Mouse (Mus musculus): Measurements from ENCODE around the gene Pappa. TPM values are rescaled to one million over a fixed set of nuclear protein-coding genes. Genes with fewer than 3 reads are reported as not detected.

Pappa gene
- polyA plus RNA-seq, 1 experiment: 0.30 TPM

DNA sequence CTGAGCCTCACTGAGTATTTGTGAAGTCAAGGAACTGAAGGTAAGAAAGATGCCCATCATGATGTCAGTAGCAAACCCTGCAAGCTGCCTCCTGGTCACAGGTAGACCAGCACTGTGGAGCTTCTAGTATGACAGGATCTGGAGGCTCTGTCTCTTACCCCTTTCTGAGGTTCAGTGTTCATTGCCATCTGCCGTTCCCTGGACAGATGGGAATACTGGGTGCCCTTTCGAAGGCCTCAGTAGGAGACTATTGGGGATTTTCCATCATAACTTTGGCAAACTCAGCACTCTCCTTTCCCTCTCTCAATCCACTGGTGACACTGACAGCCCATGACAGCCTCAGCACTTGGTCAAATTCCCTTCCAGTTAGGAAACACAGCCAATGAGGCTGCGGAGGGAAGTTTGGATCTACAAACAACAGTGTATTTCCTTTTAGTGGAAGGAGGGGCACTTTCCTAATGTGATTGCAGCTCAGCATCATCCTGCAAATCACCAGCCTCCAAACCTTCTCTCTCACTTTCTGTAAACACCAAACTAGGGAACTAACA is 42.4 kb downstream of the Pappa start:
- DNase-seq (ENCODE audit: low read depth): no peak

DNA sequence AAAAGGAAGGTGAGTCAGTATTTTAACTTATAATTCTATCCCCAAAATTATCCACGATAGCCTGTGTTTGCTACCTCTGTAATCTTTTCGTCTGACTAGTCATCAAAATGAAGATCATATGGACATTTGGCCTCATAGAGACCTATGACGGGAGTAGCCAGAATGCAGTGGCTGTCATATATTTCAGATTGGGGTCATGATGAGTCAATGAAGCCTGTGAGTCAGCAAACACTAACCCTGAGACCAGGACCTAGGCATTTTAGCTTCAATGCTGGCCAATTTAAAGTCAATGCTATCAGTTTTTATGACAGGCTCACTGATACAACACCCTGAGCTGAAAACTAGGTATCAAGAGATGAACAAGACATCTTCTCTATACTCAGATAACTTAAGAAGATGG is 50.5 kb downstream of the Pappa start:
- no peak for DNase-seq (ENCODE audit: low read depth)

- DNase-seq (ENCODE audit: low read depth): no peak
These were observed 54.2 kb downstream of the Pappa start for GRCm38 (mm10) chr4:65178146-65178545.

- DNase-seq (ENCODE audit: low read depth): no peak
These were observed 63.3 kb downstream of the Pappa start for GRCm38 (mm10) chr4:65187236-65187635.

GRCm38 (mm10) chr4:65187716-65188115 is 63.7 kb downstream of the Pappa start:
- DNase-seq (ENCODE audit: low read depth): no peak

DNA sequence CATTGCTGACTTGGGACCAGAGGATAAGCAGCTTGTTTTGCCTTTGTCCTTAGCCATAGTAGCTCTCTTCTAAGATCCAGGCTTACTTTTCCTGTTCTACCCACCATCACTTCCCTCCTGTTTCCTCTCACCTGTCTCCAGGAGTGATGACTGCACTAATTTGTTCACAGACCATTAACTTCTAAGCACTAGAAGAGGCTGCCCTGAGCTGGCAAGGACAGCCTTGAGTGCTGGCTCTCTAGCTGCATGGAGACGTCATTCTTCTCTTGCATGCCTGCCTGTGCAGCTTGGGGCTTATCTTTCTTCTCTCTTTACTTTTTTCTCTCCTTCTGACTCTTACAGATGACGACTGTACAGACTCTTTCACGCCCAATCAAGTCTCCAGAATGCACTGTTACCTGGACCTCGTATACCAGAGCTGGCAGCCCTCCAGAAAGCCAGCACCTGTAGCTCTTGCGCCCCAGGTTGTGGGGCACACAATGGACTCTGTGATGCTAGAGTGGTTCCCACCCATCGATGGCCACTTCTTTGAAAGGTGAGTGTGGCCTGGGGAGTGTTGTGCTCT is 65.0 kb downstream of the Pappa start:
- no peak for DNase-seq (ENCODE audit: low read depth)

GRCm38 (mm10) chr4:65192810-65193209 is 68.8 kb downstream of the Pappa start:
- no peak for DNase-seq (ENCODE audit: low read depth)

- DNase-seq (ENCODE audit: low read depth): no peak
These were observed 72.0 kb downstream of the Pappa start for GRCm38 (mm10) chr4:65195971-65196370.

DNA sequence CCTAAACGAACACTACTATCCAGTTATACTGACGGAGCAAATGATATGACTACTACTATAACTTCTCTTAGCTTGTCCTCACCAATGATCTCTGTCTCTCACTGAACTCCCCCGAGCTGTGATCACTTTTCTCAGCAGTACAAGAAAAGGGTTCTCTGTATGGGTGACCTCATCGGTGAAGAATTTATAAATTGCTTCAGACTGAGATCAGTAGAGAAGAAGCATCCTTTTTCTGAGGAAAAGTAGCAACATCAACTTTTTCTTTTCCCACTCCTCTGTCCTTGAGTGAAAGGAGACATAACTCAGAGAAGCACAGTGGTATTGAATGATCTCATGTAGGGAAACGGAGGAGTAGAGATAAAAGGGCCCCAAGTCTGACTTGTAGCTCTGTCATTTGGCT is 79.7 kb downstream of the Pappa start:
- no peak for DNase-seq (ENCODE audit: low read depth)

- DNase-seq (ENCODE audit: low read depth): no peak
These were observed 81.5 kb downstream of the Pappa start for GRCm38 (mm10) chr4:65205446-65205845.

DNA sequence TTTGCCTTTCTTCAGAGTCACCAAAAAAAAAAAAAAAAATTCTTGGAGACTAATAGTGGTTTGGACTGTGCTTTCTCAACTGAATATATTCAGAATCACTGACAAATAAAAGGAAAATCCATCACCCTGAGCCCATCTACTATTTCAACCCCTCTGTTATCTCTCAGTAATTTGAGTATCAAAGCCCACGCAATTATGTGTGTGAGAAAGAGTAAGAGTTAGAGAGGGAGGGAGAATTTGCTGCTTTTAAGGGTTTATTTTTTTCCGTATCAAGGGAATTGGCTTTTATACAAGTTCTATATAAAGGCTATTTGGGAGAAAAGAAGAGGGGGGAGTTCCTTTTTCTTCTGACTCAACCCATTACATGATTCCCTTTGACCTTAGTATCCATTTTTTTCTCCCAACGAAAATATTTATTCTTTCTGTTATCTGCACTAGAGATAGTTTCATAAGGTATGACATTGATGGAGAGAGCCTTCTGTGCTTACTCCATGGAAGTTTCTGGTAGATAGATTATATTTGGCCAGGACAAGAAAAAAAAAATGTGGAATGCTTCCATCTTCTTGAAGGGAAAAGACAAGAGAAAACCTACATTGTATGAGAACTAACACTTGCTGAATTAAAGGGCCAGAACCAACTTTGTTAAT is 85.5 kb downstream of the Pappa start:
- DNase-seq (ENCODE audit: low read depth): no peak

- no peak for DNase-seq (ENCODE audit: low read depth)
These were observed 92.7 kb downstream of the Pappa start for GRCm38 (mm10) chr4:65216682-65217081.

GRCm38 (mm10) chr4:65217651-65218364 is 93.8 kb downstream of the Pappa start:
- DNase-seq (ENCODE audit: low read depth): no peak

DNA sequence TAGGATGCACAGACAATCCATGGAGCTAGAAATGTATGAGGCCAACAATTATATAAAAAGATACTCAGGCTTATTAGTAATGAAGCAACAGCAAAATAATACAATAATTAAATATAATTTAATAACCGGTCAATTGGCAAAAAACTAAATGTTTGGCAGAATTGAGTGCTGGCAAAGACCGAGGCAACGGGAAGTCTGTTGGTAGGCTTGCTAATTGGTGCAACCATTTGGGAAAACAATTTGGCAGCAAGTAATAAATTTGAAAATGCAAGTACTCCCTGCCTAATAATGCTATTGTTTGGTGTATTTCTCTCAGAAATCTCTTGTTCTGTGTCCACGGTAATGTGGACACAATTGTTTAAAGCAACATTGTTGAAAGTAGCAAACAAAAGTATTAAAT is 99.9 kb downstream of the Pappa start:
- DNase-seq (ENCODE audit: low read depth): no peak

- DNase-seq (ENCODE audit: low read depth): no peak
These were observed 114.6 kb downstream of the Pappa start for GRCm38 (mm10) chr4:65238540-65238998.

DNA sequence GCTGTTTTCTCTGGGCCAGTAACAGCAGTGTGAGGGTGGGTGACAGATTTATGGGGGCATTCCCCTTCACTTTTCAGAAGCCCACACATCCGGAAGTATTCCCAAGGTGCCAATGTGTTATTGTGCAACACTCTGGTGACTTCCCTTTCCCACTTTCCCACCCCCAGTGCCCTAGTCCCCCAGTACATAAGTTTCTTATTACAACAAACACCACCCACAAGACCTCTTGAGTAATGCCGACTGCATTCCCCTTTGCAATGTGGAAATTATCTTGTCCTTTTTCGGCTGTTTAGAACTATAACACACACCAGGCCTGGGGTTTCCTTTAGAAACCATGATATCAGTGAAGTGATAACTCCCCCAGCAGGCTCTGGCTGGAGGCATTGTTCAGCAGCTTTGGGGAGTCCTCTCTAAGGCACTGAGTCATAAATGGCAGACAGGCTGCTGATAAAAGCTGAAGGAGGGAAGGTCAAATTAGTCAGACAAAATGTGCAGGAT is 118.5 kb downstream of the Pappa start:
- DNase-seq (ENCODE audit: low read depth): no peak

DNA sequence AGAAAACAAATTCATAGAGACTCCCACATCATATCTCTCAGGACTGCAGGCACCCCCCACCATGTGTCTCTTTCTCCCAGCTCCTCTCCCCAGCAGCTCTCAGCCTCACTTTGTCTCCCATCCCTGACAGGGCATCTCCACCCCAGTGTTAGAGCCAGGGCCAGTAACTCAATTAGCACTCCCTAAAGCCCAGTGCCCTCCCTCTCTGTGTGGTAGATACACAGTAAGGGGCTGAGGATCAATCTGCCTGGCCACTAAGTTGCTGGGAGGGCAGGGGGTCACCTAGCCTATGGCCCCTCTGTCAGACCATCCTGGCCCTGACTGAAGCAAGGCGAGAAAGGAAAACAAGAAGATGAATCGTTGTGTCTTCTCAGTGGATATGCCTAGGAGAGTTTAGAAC is 119.3 kb downstream of the Pappa start:
- DNase-seq (ENCODE audit: low read depth): no peak

- no peak for DNase-seq (ENCODE audit: low read depth)
These were observed 121.0 kb downstream of the Pappa start for GRCm38 (mm10) chr4:65245015-65245414.

- DNase-seq (ENCODE audit: low read depth): no peak
These were observed 121.5 kb downstream of the Pappa start for GRCm38 (mm10) chr4:65245440-65245839.

DNA sequence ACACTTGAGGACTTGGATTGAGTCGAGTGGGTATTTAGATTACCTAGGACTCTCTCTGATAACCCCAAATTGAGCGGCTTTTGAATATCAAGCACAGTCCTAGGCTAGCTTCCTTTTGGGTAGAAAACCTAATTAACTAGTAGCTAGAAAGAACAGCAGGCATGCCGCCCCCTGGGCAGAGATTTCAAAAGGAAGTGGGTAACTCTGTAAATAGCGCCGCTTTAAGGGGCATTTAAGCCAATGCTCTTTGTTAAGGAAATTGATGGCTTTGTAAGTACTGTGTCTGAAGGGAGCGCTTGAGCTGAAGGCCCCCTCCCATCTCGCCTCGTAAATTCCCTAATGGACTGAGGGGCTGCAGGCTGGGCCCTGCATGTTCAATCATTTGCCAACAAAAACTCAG is 128.2 kb downstream of the Pappa start:
- no peak for DNase-seq (ENCODE audit: low read depth)

DNA sequence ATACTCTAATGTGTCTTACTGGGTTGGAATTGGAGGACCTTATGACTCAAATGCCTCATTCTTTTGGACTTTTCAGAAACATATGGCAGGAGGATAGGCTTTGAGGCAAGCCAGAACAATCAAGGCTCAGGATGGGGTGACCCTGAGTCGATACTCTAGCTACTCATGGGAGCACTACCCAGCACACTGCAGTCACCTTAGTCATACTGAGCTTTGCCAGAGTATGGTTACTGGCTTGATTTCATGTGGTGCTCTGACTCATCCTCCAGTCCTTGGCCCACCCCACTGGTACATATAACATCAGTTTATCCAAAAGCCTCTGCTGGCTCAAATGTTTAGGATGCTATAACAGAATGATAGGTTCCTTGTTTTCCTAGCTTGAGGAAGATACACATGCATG is 130.1 kb downstream of the Pappa start:
- no peak for DNase-seq (ENCODE audit: low read depth)

- DNase-seq (ENCODE audit: low read depth): no peak
These were observed 143.1 kb downstream of the Pappa start for GRCm38 (mm10) chr4:65267066-65267465.

DNA sequence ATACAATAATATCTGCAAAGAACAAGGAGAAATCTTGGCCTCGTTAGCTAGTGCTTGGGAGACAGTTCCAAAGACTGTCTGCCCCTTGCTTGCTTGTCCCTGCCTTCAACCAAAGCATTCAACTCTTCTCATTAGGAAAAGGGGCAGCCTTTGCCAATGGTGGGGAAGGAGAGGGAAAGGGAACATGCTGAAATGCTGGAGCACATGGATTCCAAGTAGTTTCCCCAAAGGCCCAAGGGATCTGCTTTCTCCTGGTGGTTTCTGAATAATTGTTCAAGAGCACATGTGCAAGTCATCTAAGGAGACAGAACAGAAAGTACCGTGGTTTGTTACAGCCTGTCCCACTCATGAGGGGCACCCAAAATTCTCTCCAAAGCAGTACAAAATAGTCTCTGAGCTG is 146.0 kb downstream of the Pappa start:
- DNase-seq (ENCODE audit: low read depth): no peak

Data from gonadal fat pad, adult 2 months (tissue).